Mouse (Mus musculus) neural tube, embryonic 11.5 days (tissue): ENCODE results near the gene Gbx1. TPM values are rescaled to one million over a fixed set of nuclear protein-coding genes. Genes with fewer than 3 reads are reported as not detected.

Source experiments
- ATAC-seq: fragments of 200-750 bp; cut with Nextera tagmentation; 2 replicates; pipeline ENCODE4 v1.8.0; 2017; ENCODE audit warnings: moderate number of reproducible peaks, mild to moderate bottlenecking, moderate TSS enrichment, moderate library complexity; ENCODE audit not compliant: insufficient read depth, low FRiP score, low TSS enrichment
- DNase-seq: peaks from one replicate; pipeline ENCODE4 v3.0.0-alpha.2; 2015; ENCODE audit warnings: low spot score
- H3K27ac ChIP-seq: fragments of 300-500 bp; sonication (generic); 2 replicates; pipeline ENCODE4 v1.5.1; 2014; ENCODE audit warnings: low read depth, mild to moderate bottlenecking, low read length
- H3K27me3 ChIP-seq: fragments of 300-500 bp; sonication (generic); 2 replicates; pipeline ENCODE4 v1.6.1; 2014; ENCODE audit warnings: mild to moderate bottlenecking, low read length, mixed read lengths; ENCODE audit not compliant: control insufficient read depth, insufficient read depth
- H3K36me3 ChIP-seq: fragments of 300-500 bp; sonication (generic); 2 replicates; pipeline ENCODE4 v1.6.1; 2014; ENCODE audit warnings: mild to moderate bottlenecking, low read length, moderate library complexity, mixed read lengths; ENCODE audit not compliant: control insufficient read depth, insufficient read depth
- H3K4me1 ChIP-seq: fragments of 300-500 bp; sonication (generic); 2 replicates; pipeline ENCODE4 v1.6.1; 2014; ENCODE audit warnings: low read length, mixed read lengths; ENCODE audit not compliant: control insufficient read depth, insufficient read depth
- H3K4me2 ChIP-seq: fragments of 300-500 bp; sonication (generic); 2 replicates; pipeline ENCODE4 v1.6.1; 2014; ENCODE audit warnings: low read depth, mild to moderate bottlenecking, moderate library complexity
- H3K4me3 ChIP-seq: fragments of 300-500 bp; sonication (generic); 2 replicates; pipeline ENCODE4 v1.5.1; 2014; ENCODE audit warnings: low read depth, low read length
- H3K9ac ChIP-seq: fragments of 300-500 bp; sonication (generic); 2 replicates; pipeline ENCODE4 v1.6.1; 2014; ENCODE audit warnings: mild to moderate bottlenecking, low read length
- H3K9me3 ChIP-seq: fragments of 300-500 bp; sonication (generic); 2 replicates; pipeline ENCODE4 v1.6.1; 2016; ENCODE audit warnings: low read length; ENCODE audit not compliant: control insufficient read depth
- WGBS: fragments of 180-500 bp; shearing (Covaris S2); extraction: QIAGEN DNeasy Blood & Tissue Kit; methylation state at CpG from one replicate; pipeline ENCODE4 v1.1.7; 2014; 5-methylcytosine and 5-hydroxymethylcytosine counted together
- polyA plus RNA-seq: library from polyadenylated mRNA; unstranded; fragments of >200 nt; fragmentation: Nextera tagmentation; extraction: Ambion mirVana; gene quantifications from 2 replicates; pipeline ENCODE4 v1.2.1, GENCODE M21; 2014

Gbx1 gene
- polyA plus RNA-seq, 1 experiment from 2014 or later, result 1.3 TPM

DNA sequence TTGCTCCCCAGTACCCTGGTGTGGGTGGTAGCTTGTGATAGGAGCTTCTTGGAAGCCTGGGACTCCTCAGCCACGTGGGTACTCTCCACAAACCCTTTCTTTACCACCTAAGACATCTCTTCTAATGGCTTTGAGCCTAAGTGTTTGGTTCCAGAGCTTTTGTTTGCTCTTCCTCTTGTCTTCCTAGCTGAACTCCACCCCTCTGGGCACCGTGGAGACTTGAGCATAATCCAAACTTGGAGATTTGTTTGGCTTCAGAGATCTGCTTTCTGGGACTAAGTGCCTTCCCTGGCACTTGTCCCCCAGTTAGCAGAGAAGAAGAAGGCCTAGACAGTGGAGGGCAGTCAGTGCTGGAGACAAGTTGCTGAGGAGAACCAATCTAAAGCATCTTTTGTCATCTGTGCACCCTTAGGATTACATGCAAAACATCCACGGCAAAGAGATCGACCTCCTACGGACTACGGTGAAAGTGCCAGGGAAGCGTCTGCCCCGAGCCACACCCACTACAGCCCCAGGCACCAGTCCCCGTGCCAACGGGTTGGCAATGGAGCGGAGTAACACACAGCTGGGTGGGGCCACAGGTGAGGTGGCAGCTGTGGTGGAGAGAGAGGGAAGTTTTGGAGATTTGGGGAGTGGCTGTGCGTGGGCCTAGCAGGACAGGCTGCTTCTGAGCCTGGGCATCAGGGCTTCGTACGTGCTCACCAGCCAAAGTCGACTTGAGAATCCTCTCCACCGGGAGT lies 34.3 kb downstream of the Gbx1 start:
- Histone ChIP-seq H3K4me1 (peaks cover 4% of the 10 kb centered on the region; the same call in 1 of the 2 replicates), H3K9me3 (no peaks in the 10 kb centered on the region), H3K27me3 (no peaks in the 10 kb centered on the region), H3K36me3 (peaks cover 31% of the 10 kb centered on the region), H3K4me3 (no peak overlapping the region), H3K4me2 (no peak overlapping the region), H3K9ac (no peak overlapping the region), H3K27ac (no peak overlapping the region)
- no peak for ATAC-seq
- 93% methylated on average over 16 of the region's 16 CpGs for WGBS
- DNase-seq, result no peak

DNA sequence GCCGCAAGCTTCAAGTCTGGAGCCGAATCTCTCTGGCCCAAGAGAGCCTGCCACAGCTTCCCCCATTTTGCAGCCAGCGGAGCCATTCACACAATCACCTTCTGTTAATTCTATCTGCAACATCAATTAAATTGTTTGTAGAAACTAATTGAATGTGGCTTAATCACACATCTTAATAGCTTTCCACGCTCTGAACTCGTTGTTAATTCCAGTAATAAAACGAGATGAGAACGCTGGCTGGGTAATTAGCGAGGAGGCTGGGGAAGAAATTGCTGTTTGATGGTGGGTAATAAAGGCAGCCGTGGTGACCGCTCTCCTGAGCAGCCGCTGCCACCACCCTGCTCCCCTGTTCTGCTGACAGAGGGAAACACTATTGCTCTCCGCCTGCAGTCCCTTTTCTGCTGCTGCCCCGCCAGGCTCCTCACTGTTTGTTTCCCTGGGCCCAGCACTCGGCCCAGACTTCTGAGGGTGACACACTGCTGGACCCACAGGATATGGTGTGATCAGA lies 36.5 kb downstream of the Gbx1 start:
- DNase-seq, result no peak
- Histone ChIP-seq H3K4me2 (no peak overlapping the region), H3K9me3 (no peaks in the 10 kb centered on the region), H3K27me3 (no peaks in the 10 kb centered on the region), H3K27ac (no peak overlapping the region), H3K9ac (no peak overlapping the region), H3K4me3 (no peak overlapping the region), H3K4me1 (peaks cover 5% of the 10 kb centered on the region; the same call in 1 of the 2 replicates), H3K36me3 (peaks cover 28% of the 10 kb centered on the region)
- WGBS, result 30% methylated on average over 14 of the region's 14 CpGs
- no peak for ATAC-seq

DNA sequence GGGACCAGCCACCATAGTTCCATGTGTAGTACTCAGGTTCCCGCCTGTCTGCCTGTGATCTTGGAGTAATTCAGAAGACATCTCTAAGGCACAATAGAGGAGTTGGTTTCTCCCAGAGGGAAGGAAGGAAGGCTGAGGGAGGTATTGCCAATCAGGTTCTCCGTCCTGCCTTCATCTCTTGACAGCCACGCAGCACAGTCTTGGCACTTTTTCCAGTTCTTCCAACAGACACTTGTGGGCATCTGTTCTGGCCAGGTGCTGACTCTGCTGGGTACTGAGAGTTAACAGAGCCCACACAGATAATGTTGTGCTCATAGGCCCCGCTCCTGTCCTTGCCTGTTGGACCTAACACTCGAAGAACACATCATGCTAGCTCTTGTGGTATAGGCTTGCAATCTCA lies 40.3 kb downstream of the Gbx1 start:
- 91% methylated on average over 5 of the region's 5 CpGs for WGBS
- H3K4me3 ChIP-seq, result no peak overlapping the region
- no peak overlapping the region for H3K27ac ChIP-seq
- no peak overlapping the region for H3K9ac ChIP-seq
- no peak overlapping the region for H3K4me2 ChIP-seq
- H3K27me3 ChIP-seq, result no peaks in the 10 kb centered on the region
- H3K36me3 ChIP-seq, result peaks cover 25% of the 10 kb centered on the region
- no peaks in the 10 kb centered on the region for H3K9me3 ChIP-seq
- ATAC-seq, result no peak
- H3K4me1 ChIP-seq, result peaks cover 12% of the 10 kb centered on the region
- no peak for DNase-seq

DNA sequence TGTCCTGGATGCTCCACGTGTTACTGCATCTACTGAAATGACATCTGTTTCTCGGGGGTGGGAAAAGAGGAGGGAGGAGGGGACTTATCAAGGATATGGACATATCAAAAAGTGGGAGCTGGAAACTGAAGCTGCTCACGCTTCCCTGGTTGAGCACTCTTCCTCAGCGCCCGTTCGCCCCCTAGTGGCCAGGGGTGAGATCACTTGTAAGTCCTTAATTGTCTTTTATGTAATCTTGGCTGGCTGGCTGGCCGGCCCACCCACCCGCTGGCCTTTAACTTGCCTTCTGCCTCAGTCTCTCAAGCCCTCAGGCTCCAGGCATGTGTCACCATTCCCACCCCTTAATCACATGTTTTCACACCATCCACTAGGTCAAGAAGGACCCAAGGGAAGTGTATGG lies 40.9 kb downstream of the Gbx1 start:
- ATAC-seq (no peak), DNase-seq (peak; percentile 92)
- H3K4me3 ChIP-seq, result no peak overlapping the region
- peaks cover 12% of the 10 kb centered on the region for H3K4me1 ChIP-seq
- peaks cover 22% of the 10 kb centered on the region for H3K36me3 ChIP-seq
- no peaks in the 10 kb centered on the region for H3K27me3 ChIP-seq
- no peak overlapping the region for H3K9ac ChIP-seq
- no peaks in the 10 kb centered on the region for H3K9me3 ChIP-seq
- H3K27ac ChIP-seq, result no peak overlapping the region
- 2% methylated on average over 8 of the region's 8 CpGs for WGBS
- H3K4me2 ChIP-seq, result no peak overlapping the region

DNA sequence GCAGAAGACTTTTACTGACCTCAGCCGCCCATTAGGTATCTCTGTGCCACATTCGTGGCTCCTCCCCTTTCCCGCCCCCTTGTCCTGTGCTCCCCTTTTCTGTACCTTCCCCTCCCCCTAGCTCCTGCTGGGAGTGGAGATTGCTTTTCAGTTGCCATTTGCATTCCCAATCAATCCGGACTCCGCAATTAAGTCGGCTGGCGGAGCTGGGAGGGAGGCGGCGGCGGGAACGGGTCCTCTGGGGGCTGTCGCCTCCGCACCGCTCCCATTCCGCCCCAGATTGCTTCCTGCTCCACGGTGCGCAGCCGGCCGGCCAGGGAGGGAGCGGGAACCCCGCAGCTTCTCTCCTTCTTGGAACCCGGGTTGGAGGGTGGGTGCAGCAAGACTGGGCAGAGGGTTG lies 42.0 kb downstream of the Gbx1 start:
- H3K4me1 ChIP-seq, result peaks cover 12% of the 10 kb centered on the region
- H3K4me2 ChIP-seq, result peak overlapping the region; percentile 22; the same call in 1 of the 2 replicates
- no peaks in the 10 kb centered on the region for H3K27me3 ChIP-seq
- 0 out of 2 replicates have a peak overlapping the region, but pooled peaks have one; percentile 46 for H3K27ac ChIP-seq
- no peaks in the 10 kb centered on the region for H3K9me3 ChIP-seq
- WGBS, result 11% methylated on average over 22 of the region's 22 CpGs
- no peak; the same call in 1 of the 2 replicates for ATAC-seq
- DNase-seq, result no peak
- no peak overlapping the region for H3K4me3 ChIP-seq
- no peak overlapping the region for H3K9ac ChIP-seq
- H3K36me3 ChIP-seq, result peaks cover 27% of the 10 kb centered on the region

DNA sequence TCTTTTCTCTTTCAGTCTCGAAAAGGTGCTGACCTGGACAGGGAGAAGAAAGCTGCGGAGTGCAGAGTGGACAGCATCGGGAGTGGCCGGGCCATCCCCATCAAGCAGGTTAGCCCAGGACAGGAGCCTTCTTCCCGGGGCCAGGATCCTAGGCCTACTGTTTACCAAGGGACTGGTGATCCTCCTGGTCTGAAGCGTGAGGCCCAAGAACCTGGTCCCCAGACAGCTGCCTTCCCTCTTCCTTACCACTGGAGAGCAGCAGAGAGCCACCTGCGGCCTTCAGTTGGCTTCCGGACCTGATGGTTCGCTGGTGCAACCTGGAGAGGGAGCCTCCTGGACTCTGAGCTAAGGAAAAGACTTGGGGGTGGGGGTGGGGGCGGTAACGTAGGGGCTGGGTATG lies 43.7 kb downstream of the Gbx1 start:
- H3K27me3 ChIP-seq, result no peaks in the 10 kb centered on the region
- no peak overlapping the region for H3K4me2 ChIP-seq
- H3K4me1 ChIP-seq, result peaks cover 12% of the 10 kb centered on the region
- no peak overlapping the region for H3K4me3 ChIP-seq
- no peak overlapping the region for H3K9ac ChIP-seq
- peak; percentile 32; the same call in 1 of the 2 replicates for ATAC-seq
- no peak overlapping the region for H3K27ac ChIP-seq
- H3K9me3 ChIP-seq, result no peaks in the 10 kb centered on the region
- 23% methylated on average over 11 of the region's 11 CpGs for WGBS
- peak; percentile 79 for DNase-seq
- peaks cover 23% of the 10 kb centered on the region for H3K36me3 ChIP-seq

DNA sequence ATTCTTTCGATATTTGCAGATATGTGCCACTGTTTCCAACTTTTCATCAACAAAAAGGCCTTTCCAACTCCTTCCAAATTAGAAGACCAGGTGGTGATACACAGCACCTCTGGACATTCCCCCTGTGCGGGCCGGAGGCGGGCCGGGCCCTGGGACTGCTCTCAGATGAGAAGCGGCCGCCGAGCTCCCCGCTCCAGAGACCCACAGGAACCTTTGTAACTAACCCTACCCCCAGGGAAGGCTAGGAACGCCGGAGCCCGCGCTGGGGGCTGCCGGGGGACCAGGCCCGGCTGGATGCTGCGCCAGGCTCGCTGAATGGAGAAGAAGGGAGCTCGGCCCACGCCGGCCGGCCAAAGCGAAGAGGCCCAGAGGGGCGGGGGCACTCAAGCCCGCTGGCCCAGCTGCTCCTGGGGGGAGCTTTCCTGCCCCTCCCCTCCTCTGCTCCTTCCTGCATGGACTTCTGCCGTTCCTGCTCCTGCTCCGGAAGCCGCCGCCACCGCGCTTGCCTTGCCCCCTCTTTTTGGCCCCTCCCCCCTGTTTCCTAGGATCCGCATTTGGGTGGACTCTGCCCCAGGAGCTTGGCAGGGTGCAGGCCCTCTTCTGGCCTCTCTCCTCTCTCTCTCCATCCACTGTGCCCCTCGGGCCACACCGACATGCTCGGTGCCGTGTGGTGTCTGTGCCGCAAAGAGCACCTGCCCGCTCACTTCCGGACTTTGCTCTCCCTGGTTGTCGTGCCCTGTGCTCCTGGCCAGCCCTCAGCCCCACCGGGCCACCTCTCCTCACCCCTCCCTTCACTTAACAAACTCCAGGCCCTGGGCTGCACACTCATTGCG lies 44.5 kb downstream of the Gbx1 start:
- Histone ChIP-seq H3K9ac (no peak overlapping the region), H3K4me2 (no peak overlapping the region), H3K36me3 (peaks cover 23% of the 10 kb centered on the region), H3K4me1 (peaks cover 9% of the 10 kb centered on the region), H3K9me3 (no peaks in the 10 kb centered on the region), H3K27ac (no peak overlapping the region), H3K27me3 (no peaks in the 10 kb centered on the region), H3K4me3 (no peak overlapping the region)
- 53% methylated on average over 40 of the region's 41 CpGs for WGBS
- DNase-seq, result no peak
- no peak for ATAC-seq

DNA sequence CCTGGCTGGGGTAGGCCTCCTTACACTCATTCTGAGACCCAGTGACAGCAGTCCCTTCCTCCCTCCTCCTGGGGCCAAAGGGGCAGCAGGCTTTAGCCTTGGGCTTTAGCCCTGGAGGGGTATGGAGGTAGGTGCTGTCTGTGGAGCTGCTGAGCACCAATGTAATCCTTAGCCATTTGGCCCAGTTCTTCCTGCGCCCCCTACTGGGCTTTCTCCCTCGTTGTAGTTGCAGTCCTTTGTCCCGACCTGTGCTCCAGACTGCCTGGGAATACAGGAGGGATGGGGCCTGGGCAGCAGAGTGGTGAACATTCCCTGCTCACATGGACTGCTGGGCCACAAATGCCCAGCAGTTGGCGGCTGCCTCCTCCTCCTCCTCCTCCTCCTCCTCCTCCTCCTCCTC lies 45.4 kb downstream of the Gbx1 start:
- Histone ChIP-seq H3K4me2 (no peak overlapping the region), H3K9me3 (no peaks in the 10 kb centered on the region), H3K4me1 (peaks cover 9% of the 10 kb centered on the region), H3K9ac (no peak overlapping the region), H3K4me3 (no peak overlapping the region), H3K27ac (no peak overlapping the region), H3K36me3 (peaks cover 21% of the 10 kb centered on the region), H3K27me3 (no peaks in the 10 kb centered on the region)
- peak; percentile 14; the same call in 1 of the 2 replicates for ATAC-seq
- WGBS, result 0% methylated on average over 3 of the region's 4 CpGs
- peak; percentile 83 for DNase-seq
